Mouse (Mus musculus): ENCODE measurements around the gene Klhdc7b.
"Not testable (repeated sequence)": the region's sequence is repeated elsewhere in the genome, so short reads cannot be mapped to it uniquely, and the experiment has no call there.

The Klhdc7b gene

DNA sequence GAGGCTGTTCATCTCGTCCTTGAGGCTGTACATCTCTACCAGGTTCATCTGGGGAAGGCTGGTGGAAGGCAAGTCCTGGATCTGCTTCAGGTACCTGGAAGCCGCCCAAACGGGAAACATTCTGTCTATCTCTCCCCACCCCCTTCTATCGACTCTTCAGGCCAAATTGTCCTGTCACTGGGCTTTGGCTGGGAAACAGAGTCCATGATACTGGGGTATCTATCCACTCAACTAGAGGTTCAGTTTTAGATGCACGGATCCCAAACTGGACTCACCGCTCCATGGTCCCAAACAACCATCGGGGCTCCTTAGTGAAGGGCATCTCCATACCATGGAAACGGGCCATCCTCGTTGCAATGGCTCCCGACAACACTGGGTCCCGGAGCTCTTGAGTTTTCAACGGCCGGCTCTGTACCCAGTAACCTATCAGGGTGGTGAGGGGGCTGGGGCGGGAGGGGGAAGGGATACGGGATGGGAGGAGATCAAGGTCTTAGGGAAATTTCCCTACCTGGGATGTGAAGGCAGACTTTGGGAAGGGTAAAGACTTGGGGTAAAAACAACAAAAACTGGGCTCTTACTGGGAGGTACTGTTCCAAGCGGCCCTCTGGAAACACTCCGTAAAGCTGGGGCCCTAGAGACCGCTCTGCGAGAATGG is 43.5 kb downstream of the Klhdc7b start:
- no peak for DNase-seq (ENCODE audit: low read depth, low spot score)

DNA sequence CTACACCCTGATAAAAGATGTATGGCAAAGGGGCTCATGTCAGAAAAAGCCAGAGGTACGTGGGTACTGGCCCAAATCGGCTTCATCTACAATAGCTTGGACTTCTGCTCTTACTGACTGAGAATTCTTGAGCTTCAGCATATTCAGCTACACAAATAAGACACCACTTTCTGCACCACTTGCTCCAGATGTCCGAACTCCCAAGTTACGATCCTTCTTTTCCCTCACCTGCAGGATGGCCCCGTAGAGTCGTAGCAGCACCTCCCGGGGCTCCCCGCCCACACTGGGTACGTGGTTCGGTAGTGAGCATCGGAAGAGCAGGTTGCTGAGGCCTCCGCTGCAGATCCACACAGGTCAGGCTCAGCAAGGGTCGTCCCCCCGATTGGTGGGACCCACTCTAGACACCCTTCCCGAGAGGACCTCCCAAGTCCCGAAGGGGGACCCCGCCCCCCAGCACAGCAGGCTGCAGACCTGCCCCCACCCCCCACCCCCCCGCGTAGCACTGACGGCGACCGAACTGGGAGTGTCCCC is 44.2 kb downstream of the Klhdc7b start:
- no peak for DNase-seq (ENCODE audit: low read depth, low spot score)

- DNase-seq (ENCODE audit: low read depth, low spot score), result peak; percentile 87
Observed at GRCm38 (mm10) chr15:89429352-89430221, 44.9 kb downstream of the Klhdc7b start, which contains the start of the genes C730034F03Rik, Gm44502 and Chkb. Gene C730034F03Rik (plus strand): TSS chr15:89429589. Gene Gm44502 (minus strand): TSS chr15:89429696. Gene Chkb (minus strand): TSS chr15:89429908.

GRCm38 (mm10) chr15:89430341-89430740 is 45.6 kb downstream of the Klhdc7b start:
- DNase-seq (ENCODE audit: low read depth, low spot score), result no peak

GRCm38 (mm10) chr15:89430771-89431170 is 46.1 kb downstream of the Klhdc7b start:
- DNase-seq (ENCODE audit: low read depth, low spot score), result not testable (repeated sequence)

DNA sequence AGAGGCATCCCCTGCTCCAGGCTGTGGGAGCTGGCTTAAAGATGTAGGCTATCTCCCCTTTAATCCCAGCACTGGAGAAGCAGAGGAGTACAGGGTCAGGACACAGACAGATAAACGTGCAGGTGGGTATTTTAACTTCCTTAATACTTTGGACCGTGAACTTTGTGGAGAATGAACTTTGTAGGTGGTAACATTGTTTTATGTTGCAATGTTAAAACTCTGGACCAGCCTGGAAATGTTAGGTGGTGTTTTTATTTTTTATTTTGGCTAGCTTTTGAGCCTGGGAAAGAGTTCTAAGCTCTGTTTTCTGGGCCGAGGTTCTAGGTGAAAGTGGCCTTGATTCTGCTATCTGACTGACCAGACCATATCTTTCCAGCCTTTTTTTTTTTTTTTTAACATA is 46.6 kb downstream of the Klhdc7b start:
- DNase-seq (ENCODE audit: low read depth, low spot score), result no peak

- DNase-seq (ENCODE audit: low read depth, low spot score), result no peak
Observed at GRCm38 (mm10) chr15:89431806-89432205, 47.1 kb downstream of the Klhdc7b start.

GRCm38 (mm10) chr15:89432946-89433345 is 48.2 kb downstream of the Klhdc7b start:
- no peak for DNase-seq (ENCODE audit: low read depth, low spot score)

DNA sequence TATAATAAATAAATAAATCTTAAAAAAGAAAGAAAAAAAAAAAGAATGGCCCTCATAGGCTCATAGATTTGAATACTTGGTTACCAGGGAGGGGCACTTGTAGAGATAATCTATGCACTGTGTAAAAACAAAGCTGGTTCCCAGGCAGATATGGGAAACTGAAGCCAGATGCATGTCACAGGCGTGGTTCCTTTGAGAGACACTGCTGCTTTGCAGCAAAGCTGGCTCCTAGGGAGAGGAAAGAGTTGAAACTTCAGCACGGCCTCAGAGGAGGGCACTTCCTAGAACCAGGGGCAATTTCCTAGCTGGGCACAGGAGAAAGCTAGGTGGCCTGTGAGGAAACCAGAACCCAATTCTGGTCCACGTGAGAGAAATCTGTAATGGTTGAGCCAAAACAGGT is 49.4 kb downstream of the Klhdc7b start:
- no peak for DNase-seq (ENCODE audit: low read depth, low spot score)

DNA sequence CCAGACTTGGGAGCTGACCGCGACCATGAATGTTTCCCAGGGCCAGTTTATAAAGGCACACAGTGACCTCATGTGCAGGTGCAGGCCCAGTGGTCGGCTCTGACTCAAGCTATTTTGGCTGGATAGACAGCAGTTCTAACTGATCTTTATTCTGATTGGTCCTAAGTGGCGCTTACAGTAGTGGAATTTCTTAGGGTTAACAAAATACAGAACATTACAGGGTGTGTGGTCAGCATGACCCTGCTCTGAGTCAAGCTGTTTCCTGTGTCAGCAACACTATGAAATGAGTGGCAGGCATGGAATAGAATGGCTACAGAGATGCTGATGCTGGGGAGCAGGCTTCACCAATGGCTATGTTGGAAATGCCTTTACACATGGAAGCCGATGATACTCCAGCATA is 51.2 kb downstream of the Klhdc7b start:
- no peak for DNase-seq (ENCODE audit: low read depth, low spot score)
